Mouse (Mus musculus): Measurements from ENCODE around the gene Pomgnt1. TPM values are rescaled to one million over a fixed set of nuclear protein-coding genes. Genes with fewer than 3 reads are reported as not detected.

Pomgnt1 gene
- total and polyA plus RNA-seq, 2 experiments from 2014 or later = 57.6 to 80.3 TPM

DNA sequence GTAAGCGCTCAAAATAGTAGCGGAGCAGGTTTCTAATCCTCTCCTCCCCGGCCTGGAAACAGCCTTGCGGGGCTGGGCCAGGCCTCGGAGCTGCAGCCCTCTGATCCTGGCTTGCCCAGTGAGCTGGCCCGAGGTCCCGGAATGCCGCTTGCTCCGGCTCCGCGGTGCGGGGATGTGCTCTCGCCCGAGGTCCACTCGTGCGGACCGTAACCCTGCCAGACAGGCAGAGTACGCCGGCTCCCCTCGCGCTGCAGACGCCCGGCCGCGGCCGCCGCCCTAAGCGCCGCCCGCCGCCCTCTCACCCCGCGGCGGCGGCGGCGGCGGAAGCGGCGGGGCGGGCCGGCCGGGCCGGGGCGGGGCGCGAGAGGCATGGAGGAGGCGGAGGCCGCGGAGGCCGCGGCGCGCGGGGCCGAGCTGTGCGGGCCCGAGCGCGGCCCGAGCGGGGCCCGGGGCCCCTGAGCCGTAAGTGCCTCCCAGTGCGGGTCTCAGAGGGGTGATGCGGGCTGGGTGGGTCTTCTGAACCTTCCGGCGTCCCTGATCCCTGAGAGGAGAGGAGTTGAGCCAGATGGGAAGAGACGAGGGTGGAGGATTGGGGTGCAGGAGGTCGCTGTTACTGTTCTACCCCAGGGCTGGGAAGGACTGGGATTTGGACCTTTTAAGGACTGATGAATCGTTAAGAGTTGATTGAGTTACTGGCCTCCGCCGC lies 26.7 kb downstream of the Pomgnt1 start:
- Histone ChIP-seq H3K4me1 (ENCODE audit: insufficient read depth) (peaks cover 4% of the 10 kb centered on the region; the same call in 1 of the 2 replicates), H3K9ac (peak overlapping the region; percentile 93), H3K9me3 (ENCODE audit: low read length) (no peaks in the 10 kb centered on the region), H3K4me2 (ENCODE audit: low read depth) (peak overlapping the region; percentile 66), H3K27me3 (ENCODE audit: insufficient read depth, low read length) (no peaks in the 10 kb centered on the region), H3K27ac (ENCODE audit: low read depth, low read length) (peak overlapping the region; percentile 89), H3K36me3 (ENCODE audit: insufficient read depth) (peaks cover 37% of the 10 kb centered on the region), H3K4me3 (ENCODE audit: low read depth, low read length) (peak overlapping the region; percentile 80)
- TF ChIP-seq CTCF (IDR thresholded peaks at IDR 0.05; ENCODE audit: low read depth) = no peak
- whole genome bisulfite sequencing = under 1% methylated on average over 38 of the region's 73 CpGs
- DNase-seq = peak; percentile 65
- ATAC-seq = peak; percentile 92

GRCm38 (mm10) chr4:116150862-116151221 lies 27.2 kb downstream of the Pomgnt1 start:
- no peak overlapping the region for H3K27ac ChIP-seq (ENCODE audit: low read depth, low read length)
- 12% methylated on average over 4 of the region's 4 CpGs for WGBS
- H3K9ac ChIP-seq = peak overlapping the region; percentile 93
- peak overlapping the region; percentile 80 for H3K4me3 ChIP-seq (ENCODE audit: low read depth, low read length)
- no peak for TF ChIP-seq CTCF (IDR thresholded peaks at IDR 0.05; ENCODE audit: low read depth)
- no peaks in the 10 kb centered on the region for H3K27me3 ChIP-seq (ENCODE audit: insufficient read depth, low read length)
- DNase-seq = no peak
- no peak for ATAC-seq
- H3K9me3 ChIP-seq (ENCODE audit: low read length) = no peaks in the 10 kb centered on the region
- H3K4me2 ChIP-seq (ENCODE audit: low read depth) = peak overlapping the region; percentile 66
- H3K4me1 ChIP-seq (ENCODE audit: insufficient read depth) = peaks cover 4% of the 10 kb centered on the region; the same call in 1 of the 2 replicates
- H3K36me3 ChIP-seq (ENCODE audit: insufficient read depth) = peaks cover 42% of the 10 kb centered on the region

DNA sequence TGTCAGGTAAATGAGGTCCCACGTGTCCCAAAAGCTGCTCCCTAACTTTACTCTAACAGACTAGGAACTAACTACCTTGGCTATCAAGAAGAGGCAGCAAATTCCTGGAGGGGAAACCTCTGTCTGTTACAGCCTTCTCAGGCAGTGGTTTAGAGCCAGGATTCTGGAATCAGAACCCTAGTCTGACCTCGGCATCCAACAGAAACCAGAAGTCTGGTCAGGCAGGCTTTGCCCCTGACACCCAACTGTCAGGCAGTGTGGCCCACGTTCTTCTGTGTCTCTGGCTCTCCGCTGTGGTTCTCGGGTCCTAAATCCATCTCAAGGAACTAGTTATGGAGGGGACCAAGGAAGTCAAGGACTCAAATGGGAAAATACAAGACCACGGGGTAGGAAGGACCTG lies 27.6 kb downstream of the Pomgnt1 start, which contains the start of gene Lurap1:
TSS of gene Lurap1 (minus strand) at position 101 of the 400 bp plus-strand sequence.
- no peak for DNase-seq
- 73% methylated on average over 6 of the region's 6 CpGs for WGBS

DNA sequence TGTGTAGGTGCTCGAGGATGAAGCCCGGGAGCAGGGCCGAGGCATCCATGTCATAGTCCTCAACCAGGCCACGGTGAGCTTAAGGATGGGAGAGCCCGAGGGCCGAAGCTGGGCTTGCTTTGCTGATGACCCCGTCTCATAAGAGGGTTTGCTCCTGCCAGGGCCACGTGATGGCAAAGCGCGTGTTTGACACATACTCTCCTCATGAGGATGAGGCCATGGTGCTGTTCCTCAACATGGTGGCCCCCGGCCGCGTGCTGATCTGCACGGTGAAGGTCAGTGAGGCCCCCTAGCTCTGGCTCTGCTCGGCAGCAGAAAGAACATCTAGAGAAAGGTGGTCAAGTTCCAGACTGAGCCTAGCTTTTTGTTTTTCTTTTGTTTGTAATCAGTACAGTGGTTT lies 29.1 kb downstream of the Pomgnt1 start:
- Histone ChIP-seq H3K27ac (ENCODE audit: low read depth, low read length) (no peak overlapping the region), H3K4me2 (ENCODE audit: low read depth) (no peak overlapping the region), H3K4me3 (ENCODE audit: low read depth, low read length) (no peak overlapping the region), H3K9ac (no peak overlapping the region), H3K27me3 (ENCODE audit: insufficient read depth, low read length) (no peaks in the 10 kb centered on the region), H3K36me3 (ENCODE audit: insufficient read depth) (peaks cover 58% of the 10 kb centered on the region), H3K9me3 (ENCODE audit: low read length) (no peaks in the 10 kb centered on the region), H3K4me1 (ENCODE audit: insufficient read depth) (peaks cover 4% of the 10 kb centered on the region; the same call in 1 of the 2 replicates)
- no peak for DNase-seq
- WGBS = 95% methylated on average over 15 of the region's 15 CpGs
- no peak for ATAC-seq
- TF ChIP-seq CTCF (IDR thresholded peaks at IDR 0.05; ENCODE audit: low read depth) = no peak

More for the DNA sequence above, 27.6 kb downstream of the Pomgnt1 start, which contains the start of gene Lurap1:
- Histone ChIP-seq H3K9ac (peak within 1 kb of the TSS; percentile 93), H3K27ac (ENCODE audit: low read depth, low read length) (peak within 1 kb of the TSS; percentile 89), H3K4me3 (ENCODE audit: low read depth, low read length) (peak within 1 kb of the TSS; percentile 80), H3K4me1 (ENCODE audit: insufficient read depth) (peaks cover 4% of the 10 kb centered on the region; the same call in 1 of the 2 replicates), H3K36me3 (ENCODE audit: insufficient read depth) (peaks cover 45% of the 10 kb centered on the region), H3K4me2 (ENCODE audit: low read depth) (peak within 1 kb of the TSS; percentile 66), H3K9me3 (ENCODE audit: low read length) (no peaks in the 10 kb centered on the region), H3K27me3 (ENCODE audit: insufficient read depth, low read length) (no peaks in the 10 kb centered on the region)
- no peak for TF ChIP-seq CTCF (IDR thresholded peaks at IDR 0.05; ENCODE audit: low read depth)
- no peak for ATAC-seq

DNA sequence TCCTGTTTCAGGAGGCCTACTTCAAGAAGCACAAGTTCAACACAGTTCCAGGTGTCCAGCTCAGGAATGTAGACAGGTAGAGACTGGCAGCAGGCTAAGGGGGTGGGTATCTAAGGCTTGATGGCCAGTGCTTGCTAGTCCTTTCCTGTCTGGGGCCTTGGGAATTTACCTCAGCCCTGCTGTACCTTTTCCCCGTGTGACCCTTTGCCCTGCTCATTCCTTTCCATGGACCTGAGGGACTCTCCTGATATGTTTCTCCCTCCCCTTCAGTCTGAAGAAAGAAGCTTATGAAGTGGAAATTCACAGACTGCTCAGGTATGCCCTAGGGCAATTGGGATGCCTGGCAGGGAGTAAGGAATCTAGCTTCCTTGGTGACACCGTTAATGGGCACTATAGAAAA lies 34.2 kb downstream of the Pomgnt1 start:
- no peak for TF ChIP-seq CTCF (IDR thresholded peaks at IDR 0.05; ENCODE audit: low read depth)
- H3K36me3 ChIP-seq (ENCODE audit: insufficient read depth) = peaks cover 64% of the 10 kb centered on the region
- DNase-seq (no peak), ATAC-seq (no peak)
- H3K4me3 ChIP-seq (ENCODE audit: low read depth, low read length) = no peak overlapping the region
- 92% methylated on average over 2 of the region's 2 CpGs for WGBS
- H3K9me3 ChIP-seq (ENCODE audit: low read length) = no peaks in the 10 kb centered on the region
- no peaks in the 10 kb centered on the region for H3K4me1 ChIP-seq (ENCODE audit: insufficient read depth)
- H3K27ac ChIP-seq (ENCODE audit: low read depth, low read length) = no peak overlapping the region
- H3K4me2 ChIP-seq (ENCODE audit: low read depth) = no peak overlapping the region
- no peak overlapping the region for H3K9ac ChIP-seq
- no peaks in the 10 kb centered on the region for H3K27me3 ChIP-seq (ENCODE audit: insufficient read depth, low read length)

GRCm38 (mm10) chr4:116159912-116160311 lies 36.3 kb downstream of the Pomgnt1 start:
- peak overlapping the region; percentile 42 for H3K27ac ChIP-seq (ENCODE audit: low read depth, low read length)
- peak; percentile 79 for TF ChIP-seq CTCF (IDR thresholded peaks at IDR 0.05; ENCODE audit: low read depth)
- peaks cover 45% of the 10 kb centered on the region for H3K36me3 ChIP-seq (ENCODE audit: insufficient read depth)
- WGBS = 51% methylated on average over 3 of the region's 3 CpGs
- no peaks in the 10 kb centered on the region for H3K9me3 ChIP-seq (ENCODE audit: low read length)
- H3K4me3 ChIP-seq (ENCODE audit: low read depth, low read length) = no peak overlapping the region
- DNase-seq (peak; percentile 78), ATAC-seq (peak; percentile 89)
- no peak overlapping the region for H3K9ac ChIP-seq
- H3K4me1 ChIP-seq (ENCODE audit: insufficient read depth) = no peaks in the 10 kb centered on the region
- 0 out of 2 replicates have a peak overlapping the region, but pooled peaks have one; percentile 8 for H3K4me2 ChIP-seq (ENCODE audit: low read depth)
- no peaks in the 10 kb centered on the region for H3K27me3 ChIP-seq (ENCODE audit: insufficient read depth, low read length)

- DNase-seq (peak; percentile 35), ATAC-seq (peak; percentile 38)
- 71% methylated on average over 3 of the region's 3 CpGs for WGBS
Observed at GRCm38 (mm10) chr4:116160769-116161168, 37.1 kb downstream of the Pomgnt1 start.

More at GRCm38 (mm10) chr4:116160769-116161168, 37.1 kb downstream of the Pomgnt1 start:
- no peak for TF ChIP-seq CTCF (IDR thresholded peaks at IDR 0.05; ENCODE audit: low read depth)
- no peak overlapping the region for H3K4me2 ChIP-seq (ENCODE audit: low read depth)
- H3K27me3 ChIP-seq (ENCODE audit: insufficient read depth, low read length) = no peaks in the 10 kb centered on the region
- no peak overlapping the region for H3K9ac ChIP-seq
- H3K9me3 ChIP-seq (ENCODE audit: low read length) = no peaks in the 10 kb centered on the region
- peaks cover 37% of the 10 kb centered on the region for H3K36me3 ChIP-seq (ENCODE audit: insufficient read depth)
- H3K4me1 ChIP-seq (ENCODE audit: insufficient read depth) = no peaks in the 10 kb centered on the region
- no peak overlapping the region for H3K4me3 ChIP-seq (ENCODE audit: low read depth, low read length)
- H3K27ac ChIP-seq (ENCODE audit: low read depth, low read length) = peak overlapping the region; percentile 42; the same call in 1 of the 2 replicates

Measured in forebrain, postnatal 0 days (tissue).